Mouse (Mus musculus) cortical plate, adult 2 months (tissue): Measurements from ENCODE around the gene Gm32742. TPM values are rescaled to one million over a fixed set of nuclear protein-coding genes. Genes with fewer than 3 reads are reported as not detected.

Experiments used
- H3K27ac ChIP-seq: fragments of 200-500 bp; 2 replicates; pipeline ENCODE4 v1.5.1; 2012; ENCODE audit warnings: low read length, control low read depth, inconsistent platforms; ENCODE audit not compliant: insufficient read depth
- H3K4me1 ChIP-seq: fragments of 200-500 bp; 2 replicates; pipeline ENCODE4 v1.6.1; 2011; ENCODE audit warnings: low read length; ENCODE audit not compliant: control insufficient read depth, insufficient read depth
- H3K4me3 ChIP-seq: fragments of 200-500 bp; 2 replicates; pipeline ENCODE4 v1.5.1; 2011; ENCODE audit warnings: mild to moderate bottlenecking, low read length, control low read depth; ENCODE audit not compliant: insufficient read depth
- CTCF ChIP-seq: fragments of 200-500 bp; IDR thresholded peaks from 2 replicates; pipeline ENCODE4 v1.5.1; 2011; ENCODE audit warnings: mild to moderate bottlenecking, control low read depth, low read length; ENCODE audit not compliant: insufficient read depth; ENCODE audit errors: extremely low read depth
- POLR2A ChIP-seq: fragments of 200-500 bp; IDR thresholded peaks from 2 replicates; pipeline ENCODE4 v1.6.1; 2011; ENCODE audit warnings: mild to moderate bottlenecking, low read length, control low read depth; ENCODE audit not compliant: insufficient read depth; ENCODE audit errors: extremely low read depth
- polyA plus RNA-seq: library from polyadenylated mRNA; depleted of rRNA; stranded (reverse); fragments of >200 nt; gene quantifications from 2 replicates; pipeline ENCODE4 v1.2.3, GENCODE M21; 2012

Gene Gm32742
- polyA plus RNA-seq, 1 experiment: 0.02 TPM

- no peak for TF ChIP-seq CTCF
- no peak for TF ChIP-seq POLR2A
- H3K4me1 ChIP-seq: peaks cover 7% of the 10 kb centered on the region
- no peak overlapping the region for H3K27ac ChIP-seq
- no peak overlapping the region for H3K4me3 ChIP-seq
Measured at GRCm38 (mm10) chr9:51182716-51183710, 17.7 kb upstream of the Gm32742 start.

GRCm38 (mm10) chr9:51180621-51181020 is 15.3 kb upstream of the Gm32742 start:
- TF ChIP-seq POLR2A: no peak
- TF ChIP-seq CTCF: no peak
- Histone ChIP-seq H3K4me3 (no peak overlapping the region), H3K27ac (no peak overlapping the region), H3K4me1 (peaks cover 7% of the 10 kb centered on the region)

- H3K4me1 ChIP-seq: peaks cover 4% of the 10 kb centered on the region; the same call in 1 of the 2 replicates
- no peak overlapping the region for H3K4me3 ChIP-seq
- 0 out of 2 replicates have a peak, but pooled peaks have one; percentile 20 for TF ChIP-seq CTCF
- no peak for TF ChIP-seq POLR2A
- no peak overlapping the region for H3K27ac ChIP-seq
Measured at GRCm38 (mm10) chr9:51178297-51178696, 13.0 kb upstream of the Gm32742 start.

GRCm38 (mm10) chr9:51175722-51176121 is 10.4 kb upstream of the Gm32742 start:
- Histone ChIP-seq H3K4me1 (peaks cover 2% of the 10 kb centered on the region; the same call in 1 of the 2 replicates), H3K27ac (no peak overlapping the region), H3K4me3 (no peak overlapping the region)
- TF ChIP-seq CTCF: no peak

GRCm38 (mm10) chr9:51174890-51175464 is 9.7 kb upstream of the Gm32742 start:
- Histone ChIP-seq H3K4me3 (no peak overlapping the region), H3K27ac (no peak overlapping the region), H3K4me1 (no peaks in the 10 kb centered on the region)
- TF ChIP-seq CTCF (no peak), POLR2A (no peak)

- no peaks in the 10 kb centered on the region for H3K4me1 ChIP-seq
- TF ChIP-seq POLR2A (no peak), CTCF (no peak)
- H3K4me3 ChIP-seq: no peak overlapping the region
- no peak overlapping the region for H3K27ac ChIP-seq
Measured at GRCm38 (mm10) chr9:51170298-51170697, 5.0 kb upstream of the Gm32742 start.

- Histone ChIP-seq H3K4me1 (no peaks in the 10 kb centered on the region), H3K4me3 (no peak overlapping the region), H3K27ac (no peak overlapping the region)
- TF ChIP-seq POLR2A (no peak), CTCF (no peak)
Measured at GRCm38 (mm10) chr9:51169133-51169532, 3.8 kb upstream of the Gm32742 start.

- Histone ChIP-seq H3K4me3 (no peak overlapping the region), H3K27ac (no peak overlapping the region), H3K4me1 (no peaks in the 10 kb centered on the region)
- no peak for TF ChIP-seq CTCF
- no peak for TF ChIP-seq POLR2A
Measured at GRCm38 (mm10) chr9:51168698-51169097, 3.4 kb upstream of the Gm32742 start.

- H3K4me3 ChIP-seq: no peak overlapping the region
- no peaks in the 10 kb centered on the region for H3K4me1 ChIP-seq
- H3K27ac ChIP-seq: no peak overlapping the region
- no peak for TF ChIP-seq POLR2A
- no peak for TF ChIP-seq CTCF
Measured at GRCm38 (mm10) chr9:51167954-51168353, 2.6 kb upstream of the Gm32742 start.

- no peak overlapping the region for H3K4me3 ChIP-seq
- no peak for TF ChIP-seq CTCF
- TF ChIP-seq POLR2A: no peak
- H3K27ac ChIP-seq: no peak overlapping the region
- H3K4me1 ChIP-seq: no peaks in the 10 kb centered on the region
Measured at GRCm38 (mm10) chr9:51163989-51164388, 1.3 kb downstream of the Gm32742 start.
